Mouse (Mus musculus): ENCODE measurements around the gene Slco2a1. TPM values are rescaled to one million over a fixed set of nuclear protein-coding genes. Genes with fewer than 3 reads are reported as not detected.
A peak's percentile ranks its signal among the peaks of the same experiment; 100 is the strongest.

Gene Slco2a1
- polyA plus RNA-seq, 1 experiment from 2014 or later: 2.4 TPM

DNA sequence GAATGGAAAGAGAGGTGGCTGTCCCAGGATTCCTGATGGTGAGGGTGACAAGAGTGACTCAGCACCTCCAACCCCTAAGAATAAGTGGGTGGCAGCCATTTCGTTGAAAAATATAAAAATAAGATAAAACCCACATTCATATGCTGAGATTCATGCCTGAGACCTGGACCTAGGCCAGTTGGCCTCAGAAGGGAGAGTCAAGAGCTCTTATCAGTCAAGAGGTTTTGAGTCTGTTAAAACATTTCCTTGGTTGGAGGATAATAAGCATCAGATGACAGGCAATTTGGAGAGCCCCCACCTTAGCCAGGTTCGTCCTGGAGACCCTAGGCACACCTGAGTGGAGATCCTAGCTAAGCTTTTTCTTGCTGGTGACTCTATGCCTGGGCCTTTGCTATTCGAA is 21.6 kb downstream of the Slco2a1 start:
- H3K4me1 ChIP-seq (replicated peaks; ENCODE audit: control insufficient read depth, insufficient read depth, low read length): no peaks in the 10 kb centered on the region
- H3K4me3 ChIP-seq (ENCODE audit: low read depth, low read length): no peak overlapping the region
- DNase-seq (ENCODE audit: low spot score) (no peak), ATAC-seq (replicated peaks; ENCODE audit: low FRiP score) (no peak)
- peaks cover 34% of the 10 kb centered on the region for H3K27me3 ChIP-seq (replicated peaks; ENCODE audit: control insufficient read depth, insufficient read depth, low read length)
- no peaks in the 10 kb centered on the region for H3K9me3 ChIP-seq (ENCODE audit: control insufficient read depth, low read length)
- no peak overlapping the region for H3K9ac ChIP-seq (ENCODE audit: low read depth, low read length)
- 62% methylated on average over 3 of the region's 3 CpGs for WGBS
- no peaks in the 10 kb centered on the region for H3K36me3 ChIP-seq (ENCODE audit: control insufficient read depth, insufficient read depth, low read length)
- H3K27ac ChIP-seq (ENCODE audit: low read depth, low read length): no peak overlapping the region
- H3K4me2 ChIP-seq: no peak overlapping the region

- no peak overlapping the region for H3K9ac ChIP-seq (ENCODE audit: low read depth, low read length)
- no peaks in the 10 kb centered on the region for H3K4me1 ChIP-seq (replicated peaks; ENCODE audit: control insufficient read depth, insufficient read depth, low read length)
- H3K36me3 ChIP-seq (ENCODE audit: control insufficient read depth, insufficient read depth, low read length): no peaks in the 10 kb centered on the region
- no peak overlapping the region for H3K27ac ChIP-seq (ENCODE audit: low read depth, low read length)
- peak; percentile 44 for DNase-seq (ENCODE audit: low spot score)
- peaks cover 19% of the 10 kb centered on the region for H3K27me3 ChIP-seq (replicated peaks; ENCODE audit: control insufficient read depth, insufficient read depth, low read length)
- no peak overlapping the region for H3K4me2 ChIP-seq
- no peak for ATAC-seq (replicated peaks; ENCODE audit: low FRiP score)
- H3K4me3 ChIP-seq (ENCODE audit: low read depth, low read length): no peak overlapping the region
- WGBS: 10% methylated on average over 5 of the region's 5 CpGs
- no peaks in the 10 kb centered on the region for H3K9me3 ChIP-seq (ENCODE audit: control insufficient read depth, low read length)
These were observed 24.9 kb downstream of the Slco2a1 start for GRCm38 (mm10) chr9:103013366-103013765.

DNA sequence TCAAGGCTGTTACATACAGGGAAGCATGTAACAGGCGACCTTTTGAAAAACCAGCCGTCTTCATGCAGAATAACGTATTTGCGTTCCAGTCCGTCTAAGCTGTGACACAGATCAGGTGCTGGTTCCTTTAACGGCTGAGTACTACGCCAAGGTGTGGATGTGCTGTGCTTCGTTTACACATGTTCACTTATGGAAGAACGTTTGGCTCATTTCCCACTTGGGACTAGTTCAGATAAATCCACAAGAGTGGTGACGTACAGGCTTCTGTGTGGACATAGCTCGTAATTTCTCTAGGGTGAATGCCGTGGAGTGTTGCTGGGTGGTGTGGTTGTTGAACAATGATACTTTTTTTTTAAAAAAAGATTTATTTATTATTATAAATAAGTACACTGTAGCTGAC is 26.2 kb downstream of the Slco2a1 start:
- Histone ChIP-seq H3K9ac (ENCODE audit: low read depth, low read length) (no peak overlapping the region), H3K36me3 (ENCODE audit: control insufficient read depth, insufficient read depth, low read length) (no peaks in the 10 kb centered on the region), H3K27me3 (replicated peaks; ENCODE audit: control insufficient read depth, insufficient read depth, low read length) (peaks cover 8% of the 10 kb centered on the region; the same call in 1 of the 2 replicates), H3K4me2 (no peak overlapping the region), H3K27ac (ENCODE audit: low read depth, low read length) (no peak overlapping the region), H3K4me3 (ENCODE audit: low read depth, low read length) (no peak overlapping the region), H3K4me1 (replicated peaks; ENCODE audit: control insufficient read depth, insufficient read depth, low read length) (no peaks in the 10 kb centered on the region), H3K9me3 (ENCODE audit: control insufficient read depth, low read length) (no peaks in the 10 kb centered on the region)
- whole genome bisulfite sequencing: 84% methylated on average over 12 of the region's 12 CpGs
- no peak for ATAC-seq (replicated peaks; ENCODE audit: low FRiP score)
- DNase-seq (ENCODE audit: low spot score): no peak

DNA sequence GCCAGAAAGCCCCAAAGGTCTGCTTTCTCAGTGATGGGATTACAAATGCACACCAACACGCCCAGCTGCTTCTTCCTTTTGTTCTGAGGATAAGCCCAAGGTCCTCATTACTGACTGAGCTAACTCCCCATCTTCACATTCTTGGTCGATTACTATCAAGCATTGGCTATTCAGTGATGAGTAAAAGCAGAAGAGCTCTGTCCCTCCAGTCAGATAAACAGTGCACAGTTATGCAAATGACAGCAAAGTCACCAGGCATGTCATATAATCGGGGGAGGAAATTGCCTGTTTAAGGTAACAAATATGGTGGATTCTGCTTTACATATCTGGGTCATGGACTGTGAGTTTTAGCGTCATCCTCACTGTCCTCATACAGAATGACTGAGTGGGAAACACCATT is 35.6 kb downstream of the Slco2a1 start:
- H3K9me3 ChIP-seq (ENCODE audit: control insufficient read depth, low read length): no peaks in the 10 kb centered on the region
- H3K4me1 ChIP-seq (replicated peaks; ENCODE audit: control insufficient read depth, insufficient read depth, low read length): no peaks in the 10 kb centered on the region
- ATAC-seq (replicated peaks; ENCODE audit: low FRiP score) (no peak), DNase-seq (ENCODE audit: low spot score) (no peak)
- 69% methylated on average over 4 of the region's 4 CpGs for WGBS
- no peak overlapping the region for H3K9ac ChIP-seq (ENCODE audit: low read depth, low read length)
- no peak overlapping the region for H3K4me2 ChIP-seq
- no peaks in the 10 kb centered on the region for H3K27me3 ChIP-seq (replicated peaks; ENCODE audit: control insufficient read depth, insufficient read depth, low read length)
- H3K36me3 ChIP-seq (ENCODE audit: control insufficient read depth, insufficient read depth, low read length): no peaks in the 10 kb centered on the region
- no peak overlapping the region for H3K27ac ChIP-seq (ENCODE audit: low read depth, low read length)
- H3K4me3 ChIP-seq (ENCODE audit: low read depth, low read length): no peak overlapping the region

- no peak for DNase-seq (ENCODE audit: low spot score)
- Histone ChIP-seq H3K4me2 (no peak overlapping the region), H3K4me1 (replicated peaks; ENCODE audit: control insufficient read depth, insufficient read depth, low read length) (no peaks in the 10 kb centered on the region), H3K4me3 (ENCODE audit: low read depth, low read length) (no peak overlapping the region), H3K9me3 (ENCODE audit: control insufficient read depth, low read length) (no peaks in the 10 kb centered on the region), H3K9ac (ENCODE audit: low read depth, low read length) (no peak overlapping the region), H3K36me3 (ENCODE audit: control insufficient read depth, insufficient read depth, low read length) (no peaks in the 10 kb centered on the region), H3K27me3 (replicated peaks; ENCODE audit: control insufficient read depth, insufficient read depth, low read length) (no peaks in the 10 kb centered on the region), H3K27ac (ENCODE audit: low read depth, low read length) (no peak overlapping the region)
- 76% methylated on average over 11 of the region's 11 CpGs for WGBS
- no peak for ATAC-seq (replicated peaks; ENCODE audit: low FRiP score)
These were observed 38.8 kb downstream of the Slco2a1 start for GRCm38 (mm10) chr9:103027150-103027889.

- Histone ChIP-seq H3K4me1 (replicated peaks; ENCODE audit: control insufficient read depth, insufficient read depth, low read length) (no peaks in the 10 kb centered on the region), H3K9ac (ENCODE audit: low read depth, low read length) (no peak overlapping the region), H3K27me3 (replicated peaks; ENCODE audit: control insufficient read depth, insufficient read depth, low read length) (no peaks in the 10 kb centered on the region), H3K9me3 (ENCODE audit: control insufficient read depth, low read length) (no peaks in the 10 kb centered on the region), H3K4me3 (ENCODE audit: low read depth, low read length) (no peak overlapping the region), H3K27ac (ENCODE audit: low read depth, low read length) (no peak overlapping the region), H3K36me3 (ENCODE audit: control insufficient read depth, insufficient read depth, low read length) (no peaks in the 10 kb centered on the region), H3K4me2 (no peak overlapping the region)
- no peak for DNase-seq (ENCODE audit: low spot score)
- 59% methylated on average over 8 of the region's 8 CpGs for WGBS
- no peak for ATAC-seq (replicated peaks; ENCODE audit: low FRiP score)
These were observed 40.5 kb downstream of the Slco2a1 start for GRCm38 (mm10) chr9:103029012-103029411.

- no peak for ATAC-seq (replicated peaks; ENCODE audit: low FRiP score)
- Histone ChIP-seq H3K27ac (ENCODE audit: low read depth, low read length) (no peak overlapping the region), H3K9ac (ENCODE audit: low read depth, low read length) (no peak overlapping the region), H3K9me3 (ENCODE audit: control insufficient read depth, low read length) (no peaks in the 10 kb centered on the region), H3K4me2 (no peak overlapping the region), H3K4me3 (ENCODE audit: low read depth, low read length) (no peak overlapping the region), H3K36me3 (ENCODE audit: control insufficient read depth, insufficient read depth, low read length) (no peaks in the 10 kb centered on the region), H3K27me3 (replicated peaks; ENCODE audit: control insufficient read depth, insufficient read depth, low read length) (no peaks in the 10 kb centered on the region), H3K4me1 (replicated peaks; ENCODE audit: control insufficient read depth, insufficient read depth, low read length) (no peaks in the 10 kb centered on the region)
- no peak for DNase-seq (ENCODE audit: low spot score)
- 73% methylated on average over 2 of the region's 2 CpGs for WGBS
These were observed 41.5 kb downstream of the Slco2a1 start for GRCm38 (mm10) chr9:103030041-103030440.

DNA sequence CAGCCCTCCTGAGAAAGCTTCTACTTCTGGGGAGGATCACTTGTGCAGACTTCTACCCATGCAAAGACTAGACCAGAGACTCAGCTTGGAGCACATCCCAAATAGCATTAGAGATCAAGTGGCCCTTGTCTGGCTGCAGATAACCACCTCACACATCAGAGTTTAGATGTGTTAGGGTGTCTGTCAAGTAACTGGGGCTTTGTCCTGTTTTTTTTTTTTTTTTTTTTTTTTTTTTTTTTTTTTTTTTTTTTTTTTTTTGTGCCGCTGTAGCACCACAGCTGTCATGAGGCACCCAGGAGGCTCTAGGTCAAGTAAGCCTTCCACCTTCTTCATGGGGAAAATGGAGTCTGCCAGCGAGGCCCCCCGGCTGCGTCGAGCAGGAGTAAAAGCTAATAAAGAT is 42.7 kb downstream of the Slco2a1 start:
- Histone ChIP-seq H3K4me1 (replicated peaks; ENCODE audit: control insufficient read depth, insufficient read depth, low read length) (no peaks in the 10 kb centered on the region), H3K27ac (ENCODE audit: low read depth, low read length) (no peak overlapping the region), H3K36me3 (ENCODE audit: control insufficient read depth, insufficient read depth, low read length) (no peaks in the 10 kb centered on the region), H3K4me3 (ENCODE audit: low read depth, low read length) (no peak overlapping the region), H3K4me2 (no peak overlapping the region), H3K9ac (ENCODE audit: low read depth, low read length) (no peak overlapping the region), H3K27me3 (replicated peaks; ENCODE audit: control insufficient read depth, insufficient read depth, low read length) (no peaks in the 10 kb centered on the region), H3K9me3 (ENCODE audit: control insufficient read depth, low read length) (no peaks in the 10 kb centered on the region)
- ATAC-seq (replicated peaks; ENCODE audit: low FRiP score): no peak
- no peak for DNase-seq (ENCODE audit: low spot score)
- WGBS: 75% methylated on average over 5 of the region's 5 CpGs

GRCm38 (mm10) chr9:103032193-103032592 is 43.7 kb downstream of the Slco2a1 start:
- no peak overlapping the region for H3K4me3 ChIP-seq (ENCODE audit: low read depth, low read length)
- no peak overlapping the region for H3K4me2 ChIP-seq
- DNase-seq (ENCODE audit: low spot score): no peak
- H3K36me3 ChIP-seq (ENCODE audit: control insufficient read depth, insufficient read depth, low read length): no peaks in the 10 kb centered on the region
- no peaks in the 10 kb centered on the region for H3K27me3 ChIP-seq (replicated peaks; ENCODE audit: control insufficient read depth, insufficient read depth, low read length)
- no peaks in the 10 kb centered on the region for H3K9me3 ChIP-seq (ENCODE audit: control insufficient read depth, low read length)
- H3K27ac ChIP-seq (ENCODE audit: low read depth, low read length): no peak overlapping the region
- WGBS: 77% methylated on average over 8 of the region's 8 CpGs
- ATAC-seq (replicated peaks; ENCODE audit: low FRiP score): no peak
- no peaks in the 10 kb centered on the region for H3K4me1 ChIP-seq (replicated peaks; ENCODE audit: control insufficient read depth, insufficient read depth, low read length)
- no peak overlapping the region for H3K9ac ChIP-seq (ENCODE audit: low read depth, low read length)

All from liver, embryonic 11.5 days (tissue).